Mouse (Mus musculus) cerebellum, postnatal 14 days (tissue): ENCODE results near the gene Stat6.

Source experiments
- DNase-seq, 2 experiments: peaks; one replicate each; pipeline ENCODE4 v3.0.0; 2021; ENCODE audit warnings: mixed read lengths in 2 of 2

Stat6 gene

DNA sequence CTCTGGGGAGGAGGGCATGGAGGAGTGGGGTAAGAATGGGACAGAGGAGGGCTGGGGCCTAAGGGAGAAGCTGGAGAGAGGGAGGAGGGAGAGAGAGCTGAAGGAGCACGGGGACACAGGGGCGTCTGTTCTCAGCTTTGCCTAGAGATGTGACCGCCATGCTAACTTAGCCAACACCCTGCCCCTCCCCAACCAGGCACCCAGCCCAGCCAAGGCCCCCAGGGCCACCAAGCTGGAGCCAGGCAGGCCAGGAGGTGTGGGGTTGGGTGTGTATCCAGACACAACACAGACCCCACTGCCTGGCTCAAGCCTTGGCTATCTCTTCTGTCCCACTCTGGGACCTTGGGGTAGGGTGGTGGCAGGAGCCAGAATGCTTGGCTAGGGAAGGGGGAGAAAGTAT is 27.2 kb upstream of the Stat6 start:
- peak; percentile 37 to 49 for DNase-seq

DNA sequence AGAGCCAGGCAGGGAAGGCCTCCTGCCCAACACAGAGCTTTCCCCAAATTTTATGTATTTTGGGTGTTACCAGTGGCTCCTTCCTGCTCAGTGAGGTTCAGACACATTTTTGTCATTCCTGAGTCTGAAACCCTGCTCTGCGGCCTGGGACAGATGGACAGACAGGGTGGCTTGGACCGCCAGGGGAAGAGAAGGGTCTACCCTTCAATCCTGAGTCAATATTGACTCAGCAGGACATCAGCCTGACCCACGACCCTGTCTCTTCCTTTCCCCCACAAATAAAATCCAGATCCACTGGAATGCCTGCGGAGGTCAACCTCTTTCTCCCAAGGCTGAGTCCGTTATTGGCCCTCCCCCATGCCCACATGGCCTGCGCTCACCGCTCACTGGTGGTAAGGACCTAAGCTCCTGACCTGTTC is 26.5 kb upstream of the Stat6 start:
- no peak for DNase-seq

GRCm38 (mm10) chr10:127617294-127617693 is 25.5 kb upstream of the Stat6 start:
- DNase-seq, result peak; percentile 57 to 70

DNA sequence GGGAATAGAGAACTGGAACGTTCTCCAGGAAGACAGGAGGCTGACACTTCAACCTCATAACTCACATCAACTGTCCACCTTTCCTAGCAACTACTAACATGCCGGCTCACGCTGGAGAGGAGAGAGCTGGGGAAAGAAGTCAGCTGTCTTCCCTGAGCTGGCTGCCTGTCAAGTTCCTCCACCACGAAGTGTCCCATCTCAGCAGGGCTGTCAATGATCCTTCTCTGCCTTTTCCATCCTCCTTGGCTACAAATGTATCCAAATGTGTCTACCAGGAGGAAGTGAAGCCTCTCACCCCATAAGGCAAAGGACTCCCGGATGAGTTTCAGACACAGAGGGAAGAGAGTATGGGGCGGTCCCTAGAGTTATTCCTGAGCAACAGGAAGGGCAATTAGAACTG is 24.6 kb upstream of the Stat6 start:
- DNase-seq, result peak; percentile 61 to 64

GRCm38 (mm10) chr10:127619119-127619721 is 23.6 kb upstream of the Stat6 start:
- DNase-seq, result no peak

GRCm38 (mm10) chr10:127619941-127620405 is 22.8 kb upstream of the Stat6 start:
- DNase-seq, result peak; percentile 54 to 55

DNA sequence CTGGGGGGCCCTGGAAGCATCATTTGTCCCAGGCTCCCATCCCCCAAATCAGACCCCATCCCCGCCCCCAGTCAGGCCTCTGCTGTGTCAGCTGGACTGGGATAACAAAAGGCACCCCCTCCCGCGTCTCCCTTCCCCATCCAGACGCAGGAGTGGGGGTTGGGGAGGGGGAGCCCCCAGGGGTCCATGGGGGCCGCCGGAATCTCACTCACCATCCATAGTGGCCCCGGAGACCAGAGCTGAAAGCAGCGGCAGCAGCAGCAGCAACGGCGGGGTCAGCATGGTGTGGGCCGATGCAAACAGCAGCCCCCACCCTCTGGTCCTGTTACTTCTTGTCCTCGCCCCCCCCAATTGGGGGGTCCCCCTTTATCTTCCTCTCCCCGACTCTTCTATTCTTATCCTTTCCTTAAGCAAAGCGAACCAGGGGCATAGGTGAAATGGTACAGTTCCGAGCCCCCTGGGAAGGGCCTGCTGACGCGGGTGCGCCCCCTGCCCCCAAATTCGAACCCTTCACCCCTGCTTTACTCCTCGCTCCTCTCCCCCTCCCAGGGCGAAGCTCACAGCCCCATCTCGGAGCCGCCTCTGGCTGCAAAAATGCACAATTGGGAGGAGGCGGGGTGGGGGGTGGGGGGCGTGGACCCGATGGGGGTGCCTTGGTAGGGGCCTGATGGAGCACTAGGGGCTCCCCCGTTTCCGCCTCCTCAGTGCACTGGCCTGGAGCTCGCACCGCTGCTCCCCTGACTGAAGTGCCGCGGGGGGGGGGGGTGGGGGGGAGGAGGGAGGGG is 22.2 kb upstream of the Stat6 start, which contains the start of gene Lrp1:
Gene Lrp1, minus strand, starts transcription at position 743 of the 785 bp plus-strand sequence.
- DNase-seq, result peak; percentile 65 to 72

DNA sequence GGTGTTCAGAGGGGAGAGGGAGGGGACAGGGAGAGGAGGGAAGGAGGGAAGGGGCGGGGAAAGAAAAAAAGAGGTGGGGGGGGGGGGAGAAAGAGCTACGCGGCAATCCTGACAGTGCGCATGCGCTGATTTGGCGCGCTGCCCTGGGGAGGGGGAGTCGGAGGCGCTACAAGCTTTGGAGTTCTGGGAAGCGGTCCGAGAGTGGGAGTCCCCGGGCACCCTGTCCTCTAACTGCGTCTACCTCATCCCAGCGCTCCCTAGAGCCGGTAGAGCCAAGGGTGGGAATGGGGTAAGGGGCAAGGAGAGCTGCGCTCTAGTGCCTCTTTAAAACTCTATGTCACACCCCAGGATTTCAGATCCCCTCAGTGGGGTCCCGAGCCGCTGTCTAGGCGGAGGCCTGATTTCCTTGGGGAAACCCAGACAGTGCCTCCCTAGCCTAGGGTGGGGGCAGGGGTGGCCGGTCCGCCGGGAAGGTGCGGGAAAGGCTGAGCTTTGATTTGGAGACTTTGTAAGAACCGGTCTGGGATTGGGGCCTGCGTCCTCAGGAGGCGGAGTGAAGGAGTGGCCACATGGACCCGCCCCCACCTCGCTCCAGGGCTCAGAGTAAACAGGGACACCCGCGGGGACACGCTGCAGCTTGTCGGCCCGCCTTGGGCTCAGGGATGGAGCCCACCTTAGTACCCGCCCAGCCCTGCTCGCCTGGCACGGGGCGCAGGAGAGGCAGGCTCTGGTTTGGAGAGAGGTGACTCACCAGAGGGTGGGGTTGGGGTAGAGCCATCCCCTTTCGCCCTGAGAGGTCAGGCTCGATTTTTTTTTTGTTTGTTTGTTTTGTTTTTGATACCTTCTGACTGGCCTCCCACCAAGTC is 21.4 kb upstream of the Stat6 start:
- DNase-seq, result peak; percentile 95 to 96

GRCm38 (mm10) chr10:127622057-127622392 is 20.8 kb upstream of the Stat6 start:
- DNase-seq, result peak; percentile 75 to 76

DNA sequence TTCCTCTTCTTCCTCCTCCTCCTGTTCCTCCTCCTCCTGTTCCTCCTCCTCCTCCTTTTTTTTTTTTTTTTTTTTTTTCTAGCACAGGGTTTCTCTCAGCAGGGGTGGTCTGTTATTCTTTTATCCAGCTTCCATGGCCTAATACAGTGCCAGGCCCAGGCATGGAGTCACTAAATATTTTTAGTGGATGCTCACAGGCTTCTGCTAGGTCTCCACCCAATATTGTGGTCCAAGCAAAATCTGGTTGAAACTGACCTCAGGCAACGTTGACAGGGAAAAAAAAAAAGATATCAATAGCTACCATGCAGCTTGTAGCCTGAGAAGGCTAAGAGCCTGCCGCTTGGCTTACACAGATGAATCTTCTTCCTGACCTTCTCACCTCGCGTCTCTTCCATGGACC is 20.1 kb upstream of the Stat6 start:
- no peak for DNase-seq

GRCm38 (mm10) chr10:127623439-127624216 is 19.2 kb upstream of the Stat6 start:
- DNase-seq, result no peak

- peak; percentile 74 to 83 for DNase-seq
Measured at GRCm38 (mm10) chr10:127626433-127626832, 16.4 kb upstream of the Stat6 start.

- DNase-seq, result no peak
Measured at GRCm38 (mm10) chr10:127631261-127632214, 11.2 kb upstream of the Stat6 start.

DNA sequence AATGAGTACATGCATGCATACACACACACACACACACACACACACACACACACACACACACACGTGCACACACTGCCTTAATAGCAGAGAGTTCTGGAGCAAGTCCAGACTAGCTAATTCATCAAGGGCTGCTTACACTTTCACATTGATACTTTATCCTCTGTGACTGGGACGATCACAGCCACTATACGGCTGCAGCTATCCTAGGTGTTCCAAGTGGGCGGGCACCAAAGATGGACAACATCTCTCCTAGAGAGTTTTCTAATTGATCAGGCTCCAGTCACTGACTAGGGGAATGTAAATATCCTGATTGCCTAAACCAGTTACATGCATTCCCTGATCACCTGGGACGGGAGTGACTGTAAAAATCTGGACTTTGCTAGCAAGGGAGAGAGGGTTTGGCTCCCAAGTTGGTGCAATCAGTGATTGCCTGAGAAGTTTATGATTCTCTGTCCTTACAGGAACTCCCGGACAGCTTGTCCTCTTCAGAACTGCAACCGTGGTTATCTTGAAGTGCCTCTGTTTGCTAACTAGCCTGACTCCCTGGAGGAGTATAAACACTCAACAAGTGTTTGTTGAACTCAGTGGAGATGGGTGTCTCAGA is 10.0 kb upstream of the Stat6 start:
- no peak for DNase-seq

- no peak for DNase-seq
Measured at GRCm38 (mm10) chr10:127640421-127640820, 2.4 kb upstream of the Stat6 start.

DNA sequence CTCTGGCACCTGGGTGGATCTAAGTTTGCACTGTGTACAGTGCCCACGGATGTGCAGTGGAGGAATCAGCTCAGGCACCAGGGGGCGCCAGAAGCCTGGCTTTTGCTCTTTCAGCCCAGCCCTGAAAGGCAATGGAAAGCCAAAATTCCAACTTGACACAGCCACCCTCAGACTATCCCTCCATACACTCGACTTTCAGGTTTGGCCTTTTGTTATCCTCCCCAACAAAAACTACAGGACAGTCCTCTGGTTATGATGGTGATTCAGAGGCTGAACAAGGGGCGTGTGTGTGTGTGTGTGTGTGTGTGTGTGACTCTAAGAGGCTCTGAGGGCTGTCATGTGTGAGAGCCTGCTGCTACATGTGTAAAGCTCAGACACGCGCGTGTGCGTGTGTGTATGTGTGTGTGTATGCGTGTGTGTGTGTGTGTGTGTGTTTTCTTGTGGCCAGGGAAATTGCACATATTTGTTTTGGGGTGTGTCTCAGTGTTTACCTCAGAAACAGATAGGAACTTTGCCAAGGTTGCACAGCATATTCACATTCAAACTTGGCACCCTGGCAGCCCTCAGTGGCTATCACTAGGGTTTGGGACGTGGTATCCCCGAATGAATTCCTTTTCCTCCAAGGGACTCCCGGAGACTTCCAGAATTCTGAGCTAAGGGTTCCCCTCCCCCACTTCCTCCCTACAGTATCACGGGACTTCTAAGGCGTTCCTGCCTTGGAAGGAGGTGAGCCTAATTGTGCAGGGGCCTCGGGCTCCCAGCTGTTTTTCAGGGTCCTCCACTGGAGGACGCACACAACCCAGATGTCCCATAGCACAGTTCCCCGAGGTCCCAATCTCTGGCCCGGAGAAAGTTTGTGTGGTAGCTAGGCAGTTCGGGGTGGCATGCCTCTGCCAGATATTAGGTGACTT is 670 bp upstream of the Stat6 start:
- peak; percentile 94 to 97 for DNase-seq

DNA sequence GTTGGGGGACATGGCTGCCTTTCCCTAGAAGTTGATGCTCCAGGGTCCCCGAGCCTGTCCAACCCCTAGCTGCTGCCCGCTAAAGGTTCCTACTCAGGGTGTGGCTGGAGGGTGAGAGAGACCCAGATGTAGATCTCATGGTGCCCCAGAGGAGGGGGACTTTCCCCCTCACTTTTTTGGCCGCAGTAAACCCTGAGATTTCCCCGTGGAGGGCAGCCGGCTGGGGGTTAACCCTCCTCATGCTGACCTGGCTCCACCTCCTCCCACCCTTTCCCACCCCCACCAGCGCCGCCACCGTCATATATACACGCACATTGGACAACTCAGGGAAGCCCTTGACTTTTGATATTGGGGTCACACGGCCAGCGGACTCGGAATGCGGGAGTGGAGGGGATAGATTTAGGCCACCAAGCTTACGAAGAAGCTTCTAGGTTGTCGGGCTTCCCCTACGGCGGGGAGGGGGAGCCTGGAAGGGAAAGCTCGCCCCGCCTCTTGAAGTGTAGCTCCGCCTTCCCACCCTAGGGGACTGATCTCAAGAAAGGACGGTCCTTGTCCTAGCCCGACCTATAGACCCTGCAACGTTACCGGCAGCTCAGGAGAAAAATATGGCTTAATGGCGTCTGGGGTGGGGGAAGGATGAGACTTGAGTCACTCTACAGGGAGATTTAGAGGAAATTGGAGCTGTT is 910 bp downstream of the Stat6 start:
- peak in 1 of 2 experiments; percentile 15 for DNase-seq

DNA sequence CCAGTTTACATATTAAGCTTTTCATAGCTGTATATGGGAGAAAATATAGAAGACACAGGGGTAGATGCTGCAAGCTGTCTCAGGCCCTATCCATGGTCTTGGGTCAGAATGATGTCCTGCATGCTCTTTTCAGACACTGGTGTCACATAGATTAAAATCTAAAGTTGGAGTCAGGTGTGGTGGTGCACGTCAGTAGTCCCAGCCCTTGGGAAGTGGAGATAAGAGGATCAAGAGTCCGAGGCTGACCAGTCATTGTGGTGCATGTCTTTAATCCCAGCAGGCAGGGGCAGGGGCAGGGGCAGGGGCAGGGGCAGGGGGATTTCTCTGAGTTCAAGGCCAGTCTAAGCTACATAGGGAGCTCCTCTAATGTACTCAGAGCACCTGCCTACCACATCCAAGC is 3.0 kb downstream of the Stat6 start:
- no peak for DNase-seq
